Mouse (Mus musculus) c-Kit-positive CD71-negative TER-119-negative erythroid progenitor cells, embryonic 14.5 days (primary cell): Measurements from ENCODE around the gene Gm28036.

ENCODE experiments used
- DNase-seq: peaks from one replicate; pipeline ENCODE4 v3.0.0-alpha.2; 2013; ENCODE audit warnings: low read depth

Gene Gm28036

GRCm38 (mm10) chr2:156084541-156084940 lies 42.4 kb downstream of the Gm28036 start:
- DNase-seq = no peak

DNA sequence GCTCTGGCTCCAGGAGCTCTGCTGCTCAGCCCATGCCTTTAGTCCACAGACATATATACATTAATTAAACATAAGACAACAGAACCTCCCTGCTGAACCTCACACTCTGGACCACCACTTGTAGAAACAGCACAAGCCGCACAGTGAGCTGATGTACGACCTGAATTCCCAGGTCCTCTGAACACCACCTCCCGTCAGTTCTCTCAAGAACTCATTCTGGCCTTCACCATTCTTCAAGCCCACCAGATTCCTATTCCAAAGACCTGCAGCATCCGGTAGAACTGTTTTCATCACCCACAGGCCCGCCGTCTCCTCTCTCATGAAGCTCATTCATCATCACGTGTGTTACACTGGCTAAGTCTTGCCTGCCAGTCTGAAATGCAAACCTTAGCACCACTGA lies 46.5 kb downstream of the Gm28036 start:
- no peak for DNase-seq

DNA sequence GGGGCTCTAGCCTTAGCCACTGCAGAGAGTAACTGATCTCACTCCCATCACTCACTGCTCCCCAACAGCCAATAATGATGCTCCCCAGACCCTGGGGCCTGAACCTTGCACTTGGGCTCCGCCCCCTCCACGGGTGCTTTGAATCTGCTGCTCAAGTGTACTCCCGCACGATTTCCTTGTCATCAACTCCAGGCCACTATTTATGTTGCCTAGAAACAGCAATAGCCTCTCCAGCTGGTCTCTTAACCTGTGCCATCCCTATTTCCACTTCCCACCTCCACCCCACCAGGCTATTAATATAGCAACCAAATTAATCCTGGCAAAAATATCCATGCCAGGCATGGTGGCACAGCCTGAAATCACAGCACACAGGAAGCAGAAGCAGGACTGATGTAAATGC lies 47.2 kb downstream of the Gm28036 start:
- DNase-seq = no peak

DNA sequence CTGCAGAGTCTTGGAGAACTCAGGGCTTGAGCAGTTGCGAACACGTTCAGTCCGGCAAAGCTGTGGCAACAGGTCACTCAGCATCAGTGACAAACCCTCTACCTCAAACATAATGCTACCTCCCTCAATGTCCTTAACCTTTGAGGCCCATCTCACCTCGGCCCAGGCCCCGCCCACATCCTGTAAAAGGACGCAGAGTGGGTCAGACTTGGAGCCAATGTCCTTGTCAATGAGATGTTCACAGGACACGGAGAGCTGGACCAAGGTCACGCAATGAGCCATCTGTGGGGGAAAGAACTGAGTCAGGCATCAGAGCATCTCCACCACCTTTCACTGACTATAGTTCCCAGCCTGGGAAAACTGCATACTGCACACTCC lies 47.7 kb downstream of the Gm28036 start:
- no peak for DNase-seq

- DNase-seq = no peak
Measured at GRCm38 (mm10) chr2:156078421-156079182, 48.3 kb downstream of the Gm28036 start.

DNA sequence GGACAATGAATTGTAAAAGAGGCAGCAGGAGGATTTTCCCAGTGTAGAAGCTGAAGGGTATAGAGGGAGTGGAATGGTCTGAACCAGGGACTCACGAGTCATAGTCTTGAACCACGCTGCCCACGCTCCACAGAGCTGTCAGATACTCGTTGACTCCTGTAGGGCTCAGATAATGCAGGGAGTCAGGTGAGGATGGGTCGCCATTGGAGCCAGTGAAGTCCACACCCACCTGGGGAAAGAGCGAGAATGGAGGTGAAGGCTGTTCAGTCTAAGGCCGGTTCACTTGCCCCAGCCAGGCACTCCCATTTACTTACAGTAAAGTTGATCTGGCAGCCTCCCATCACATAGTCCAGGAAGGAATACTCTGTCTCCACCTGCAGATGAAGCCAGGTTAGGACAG lies 49.4 kb downstream of the Gm28036 start:
- no peak for DNase-seq

DNA sequence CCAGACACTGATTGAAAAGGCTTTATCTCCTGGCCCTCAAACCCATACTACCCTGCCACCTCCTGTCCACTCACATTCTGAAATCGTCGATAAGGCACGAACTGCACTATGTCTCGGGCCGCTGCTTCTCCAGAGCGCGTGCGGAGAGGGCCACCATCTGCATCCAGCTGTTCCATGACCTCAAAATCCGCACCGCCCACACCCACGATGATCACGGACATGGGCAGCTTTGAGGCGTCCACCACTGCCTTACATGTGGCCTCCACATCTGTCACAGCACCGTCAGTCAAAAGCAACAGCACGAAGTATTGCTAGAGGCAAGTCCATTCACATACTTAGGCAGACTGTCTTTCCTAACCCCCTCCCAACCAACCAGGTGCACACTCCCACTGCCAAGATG lies 53.2 kb downstream of the Gm28036 start:
- no peak for DNase-seq

- DNase-seq = no peak
Measured at GRCm38 (mm10) chr2:156071236-156071635, 55.7 kb downstream of the Gm28036 start.

GRCm38 (mm10) chr2:156067916-156068315 lies 59.0 kb downstream of the Gm28036 start:
- no peak for DNase-seq

- no peak for DNase-seq
Measured at GRCm38 (mm10) chr2:156066126-156066525, 60.8 kb downstream of the Gm28036 start.

DNA sequence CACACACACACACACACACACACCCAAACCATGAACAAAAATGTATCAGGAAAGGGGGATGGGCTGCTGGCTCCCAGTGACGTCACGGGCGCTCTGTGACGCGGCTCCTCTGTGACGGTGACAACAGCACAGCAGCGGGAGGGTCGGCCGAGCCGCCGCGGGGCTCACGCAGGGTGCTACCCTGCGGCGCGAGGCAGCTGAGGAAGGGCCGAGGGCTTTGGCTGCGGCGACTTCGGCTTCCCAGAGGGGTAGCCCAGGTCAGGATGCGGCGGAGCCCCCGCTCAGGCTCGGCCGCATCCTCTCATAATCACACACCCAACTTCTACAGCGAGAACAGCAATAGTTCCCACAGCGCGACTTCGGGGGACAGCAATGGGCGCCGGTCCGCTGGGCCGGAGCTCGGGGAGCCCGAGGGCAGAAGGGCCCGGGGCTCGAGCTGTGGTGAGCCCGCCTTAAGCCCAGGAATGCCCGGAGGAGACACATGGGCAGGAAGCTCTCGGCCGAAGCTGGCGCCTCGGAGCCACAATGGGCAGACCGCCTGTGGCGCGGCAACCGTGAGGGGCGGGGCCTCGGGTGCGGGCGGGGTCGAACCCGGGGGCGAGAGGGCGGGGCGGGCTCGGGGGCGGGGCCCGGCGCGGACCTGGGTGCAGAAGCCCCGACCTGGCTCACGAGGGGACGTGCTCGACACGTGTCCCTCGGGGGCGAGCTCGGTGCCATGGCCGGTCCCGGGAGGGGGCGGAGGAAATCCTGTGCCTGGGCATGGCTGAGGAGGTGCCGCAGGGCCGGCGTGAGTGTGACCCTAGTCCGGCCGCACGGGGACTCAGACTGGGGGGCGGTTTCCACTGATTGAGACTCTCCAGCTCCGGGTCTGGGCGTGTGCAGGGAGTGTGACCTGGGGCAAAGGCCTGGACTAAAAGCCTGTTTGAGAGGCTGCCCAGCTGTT lies 61.5 kb downstream of the Gm28036 start, which contains the start of gene Spag4:
Spag4 (plus strand) TSS at position 77 of the 943 bp plus-strand sequence.
- peak; percentile 62 for DNase-seq

- no peak for DNase-seq
Measured at GRCm38 (mm10) chr2:156052816-156053215, 74.1 kb downstream of the Gm28036 start, which contains the start of gene Fer1l4. Fer1l4 (minus strand) TSS chr2:156052947.

DNA sequence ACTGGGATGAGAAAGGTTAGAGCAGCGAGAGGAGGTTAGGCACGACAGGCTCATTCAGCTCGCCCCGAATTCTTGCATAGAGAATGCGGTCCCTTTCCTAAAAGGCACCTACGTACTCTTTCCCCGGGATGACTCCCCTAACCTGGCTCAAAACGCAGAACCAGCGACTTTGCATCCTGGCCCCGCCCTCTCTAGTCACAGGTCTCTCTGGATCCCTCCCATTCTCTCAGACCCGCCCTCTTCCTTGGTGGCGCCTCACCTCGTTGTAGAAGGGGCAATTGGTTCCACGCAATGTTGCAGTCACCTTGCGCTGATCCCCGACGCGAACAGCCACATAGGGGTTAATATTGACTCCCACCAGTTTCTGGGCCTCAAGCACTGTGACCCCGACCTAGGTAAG lies 79.0 kb downstream of the Gm28036 start:
- DNase-seq = peak; percentile 18

GRCm38 (mm10) chr2:156042903-156043302 lies 84.0 kb downstream of the Gm28036 start:
- DNase-seq = no peak

DNA sequence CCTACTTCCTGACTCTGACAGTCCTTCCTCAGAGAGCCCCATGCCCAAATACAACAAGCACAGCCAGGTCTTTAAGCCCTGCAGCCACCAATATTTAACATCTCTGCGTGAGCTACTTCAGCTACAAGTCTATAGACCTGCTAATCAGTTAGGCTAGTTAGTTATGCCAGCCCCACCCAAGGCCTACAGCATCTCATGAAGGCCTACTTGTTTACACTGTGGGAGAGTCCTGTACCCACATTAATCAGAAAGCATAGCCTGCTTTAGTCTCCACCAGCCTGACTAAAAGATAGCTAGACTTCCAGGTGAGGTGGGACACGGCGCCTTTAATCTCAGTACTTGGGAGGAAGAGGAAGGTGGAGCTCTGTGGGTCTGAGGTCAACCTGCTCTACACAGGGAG lies 87.5 kb downstream of the Gm28036 start:
- DNase-seq = no peak

GRCm38 (mm10) chr2:156025482-156025881 lies 101.4 kb downstream of the Gm28036 start:
- no peak for DNase-seq
